Mouse (Mus musculus) limb, embryonic 14.5 days (tissue): ENCODE data around the gene Slc39a11. TPM values are rescaled to one million over a fixed set of nuclear protein-coding genes. Genes with fewer than 3 reads are reported as not detected.
"Not testable (repeated sequence)": the region's sequence is repeated elsewhere in the genome, so short reads cannot be mapped to it uniquely, and the experiment has no call there.

Experiments used
- ATAC-seq: fragments of 200-750 bp; cut with Nextera tagmentation; 2 replicates; pipeline ENCODE4 v1.8.0; 2017; ENCODE audit warnings: low read depth, moderate number of reproducible peaks, moderate TSS enrichment; ENCODE audit not compliant: low FRiP score
- DNase-seq: peaks from one replicate; pipeline ENCODE4 v3.0.0-alpha.2; 2015; ENCODE audit warnings: low spot score
- H3K27ac ChIP-seq: fragments of 300-500 bp; sonication (generic); replicated peaks from 2 replicates; pipeline ENCODE4 v1.5.1; 2014; ENCODE audit warnings: low read depth, mild to moderate bottlenecking, low read length, moderate library complexity, mixed read lengths
- H3K27me3 ChIP-seq: fragments of 300-500 bp; sonication (generic); 2 replicates; pipeline ENCODE4 v1.6.1; 2014; ENCODE audit warnings: low read length, mixed read lengths; ENCODE audit not compliant: control insufficient read depth, insufficient read depth
- H3K36me3 ChIP-seq: fragments of 300-500 bp; sonication (generic); 2 replicates; pipeline ENCODE4 v1.6.1; 2014; ENCODE audit warnings: mild to moderate bottlenecking, low read length, moderate library complexity, mixed read lengths; ENCODE audit not compliant: control insufficient read depth, insufficient read depth
- H3K4me1 ChIP-seq: fragments of 300-500 bp; sonication (generic); 2 replicates; pipeline ENCODE4 v1.6.1; 2014; ENCODE audit warnings: antibody characterized with exemption, low read length, mixed read lengths; ENCODE audit not compliant: control insufficient read depth, insufficient read depth
- H3K4me2 ChIP-seq: fragments of 300-500 bp; sonication (generic); replicated peaks from 2 replicates; pipeline ENCODE4 v1.6.1; 2014; ENCODE audit warnings: low read depth, mild to moderate bottlenecking, low read length, moderate library complexity; ENCODE audit not compliant: severe bottlenecking
- H3K4me3 ChIP-seq: fragments of 300-500 bp; sonication (generic); replicated peaks from 2 replicates; pipeline ENCODE4 v1.5.1; 2014; ENCODE audit warnings: low read length
- H3K9ac ChIP-seq: fragments of 300-500 bp; sonication (generic); 2 replicates; pipeline ENCODE4 v1.6.1; 2014; ENCODE audit warnings: mild to moderate bottlenecking, low read depth, low read length, moderate library complexity; ENCODE audit not compliant: severe bottlenecking
- H3K9me3 ChIP-seq: fragments of 300-500 bp; sonication (generic); 2 replicates; pipeline ENCODE4 v1.6.1; 2016; ENCODE audit warnings: low read length; ENCODE audit not compliant: control insufficient read depth
- POLR2A ChIP-seq: fragments of 200-500 bp; IDR thresholded peaks from 2 replicates; pipeline ENCODE4 v1.8.0; 2012; ENCODE audit warnings: inconsistent platforms, mild to moderate bottlenecking, moderate library complexity, borderline replicate concordance; ENCODE audit not compliant: insufficient read depth, insufficient read length; ENCODE audit errors: extremely low read depth
- WGBS: fragments of 180-500 bp; shearing (Covaris S2); extraction: QIAGEN DNeasy Blood & Tissue Kit; methylation state at CpG from one replicate; pipeline ENCODE4 v1.1.7; 2014; 5-methylcytosine and 5-hydroxymethylcytosine counted together
- polyA plus RNA-seq, 2 experiments: library from polyadenylated mRNA; depleted of rRNA in 1 of 2; stranded (reverse) in 1 of 2; unstranded in 1 of 2; fragments of >200 nt; fragmentation: Nextera tagmentation in 1 of 2; extraction: Ambion mirVana in 1 of 2; gene quantifications; 2 replicates each; pipeline versions ENCODE4 v1.2.1 to v1.2.3; 2012 to 2014

Gene Slc39a11
- polyA plus RNA-seq, 2 experiments, result 17.2 to 24.5 TPM

GRCm38 (mm10) chr11:113571616-113572015 lies 78.3 kb downstream of the Slc39a11 start:
- no peak for ATAC-seq
- H3K4me2 ChIP-seq, result no peak overlapping the region

GRCm38 (mm10) chr11:113568999-113569398 lies 80.9 kb downstream of the Slc39a11 start:
- no peak overlapping the region for H3K27ac ChIP-seq
- no peak overlapping the region for H3K4me2 ChIP-seq
- ATAC-seq (no peak), DNase-seq (no peak)
- no peaks in the 10 kb centered on the region for H3K9me3 ChIP-seq
- peaks cover 5% of the 10 kb centered on the region; the same call in 1 of the 2 replicates for H3K4me1 ChIP-seq
- H3K36me3 ChIP-seq, result no peaks in the 10 kb centered on the region
- H3K27me3 ChIP-seq, result no peaks in the 10 kb centered on the region
- 86% methylated on average over 1 of the region's 1 CpGs for WGBS
- H3K4me3 ChIP-seq, result no peak overlapping the region
- TF ChIP-seq POLR2A, result no peak
- no peak overlapping the region for H3K9ac ChIP-seq

More at GRCm38 (mm10) chr11:113571616-113572015, 78.3 kb downstream of the Slc39a11 start:
- no peak overlapping the region for H3K9ac ChIP-seq
- H3K9me3 ChIP-seq, result no peaks in the 10 kb centered on the region
- peaks cover 3% of the 10 kb centered on the region; the same call in 1 of the 2 replicates for H3K4me1 ChIP-seq
- no peak overlapping the region for H3K27ac ChIP-seq
- TF ChIP-seq POLR2A, result no peak
- H3K27me3 ChIP-seq, result no peaks in the 10 kb centered on the region
- H3K4me3 ChIP-seq, result no peak overlapping the region
- H3K36me3 ChIP-seq, result no peaks in the 10 kb centered on the region
- no peak for DNase-seq

- ATAC-seq, H3K4me2 ChIP-seq, H3K27ac ChIP-seq, H3K4me1 ChIP-seq, H3K9me3 ChIP-seq, DNase-seq, H3K27me3 ChIP-seq, H3K9ac ChIP-seq, H3K4me3 ChIP-seq, H3K36me3 ChIP-seq: not testable (repeated sequence)
- WGBS, result 76% methylated on average over 2 of the region's 2 CpGs
Measured at GRCm38 (mm10) chr11:113567926-113568325, 82.0 kb downstream of the Slc39a11 start.

GRCm38 (mm10) chr11:113565006-113565995 lies 84.6 kb downstream of the Slc39a11 start:
- 8% methylated on average over 32 of the region's 34 CpGs for WGBS
- Histone ChIP-seq H3K9ac (peak overlapping the region; percentile 57), H3K27me3 (no peaks in the 10 kb centered on the region), H3K27ac (no peak overlapping the region), H3K4me3 (peak overlapping the region; percentile 47), H3K4me1 (0 out of 2 replicates have a peak, but pooled peaks cover 2% of the 10 kb centered on the region), H3K36me3 (no peaks in the 10 kb centered on the region), H3K9me3 (no peaks in the 10 kb centered on the region), H3K4me2 (peak overlapping the region; percentile 85)
- DNase-seq, result peak; percentile 81
- no peak for TF ChIP-seq POLR2A
- ATAC-seq, result peak; percentile 87

DNA sequence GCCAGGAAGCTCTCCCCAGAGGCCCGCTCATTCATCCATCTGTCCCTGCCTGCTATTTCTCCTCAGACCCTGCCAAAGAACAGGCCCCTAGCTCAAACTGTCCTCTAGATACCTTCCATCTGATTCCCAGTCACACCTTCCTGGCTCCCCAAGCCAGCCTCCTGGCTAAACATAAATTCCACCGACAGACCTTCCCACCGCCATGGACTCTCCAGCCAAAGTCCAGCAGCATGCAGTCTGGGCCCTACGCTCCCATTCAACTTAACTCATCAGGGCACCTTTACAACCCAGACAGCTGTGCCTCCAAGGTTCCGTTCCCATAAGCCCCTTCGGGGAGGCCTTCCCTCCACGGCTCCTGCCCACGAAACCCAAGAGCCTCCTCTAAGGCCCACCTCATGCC lies 87.6 kb downstream of the Slc39a11 start:
- Histone ChIP-seq H3K9me3 (no peaks in the 10 kb centered on the region), H3K27me3 (no peaks in the 10 kb centered on the region), H3K4me2 (no peak overlapping the region), H3K9ac (no peak overlapping the region), H3K4me1 (0 out of 2 replicates have a peak, but pooled peaks cover 2% of the 10 kb centered on the region), H3K36me3 (no peaks in the 10 kb centered on the region), H3K4me3 (no peak overlapping the region), H3K27ac (no peak overlapping the region)
- ATAC-seq, result no peak
- 83% methylated on average over 8 of the region's 8 CpGs for WGBS
- no peak for TF ChIP-seq POLR2A
- no peak for DNase-seq
